16 mouse cellular contexts compared by ENCODE assay signal in the genomic region with DNA sequence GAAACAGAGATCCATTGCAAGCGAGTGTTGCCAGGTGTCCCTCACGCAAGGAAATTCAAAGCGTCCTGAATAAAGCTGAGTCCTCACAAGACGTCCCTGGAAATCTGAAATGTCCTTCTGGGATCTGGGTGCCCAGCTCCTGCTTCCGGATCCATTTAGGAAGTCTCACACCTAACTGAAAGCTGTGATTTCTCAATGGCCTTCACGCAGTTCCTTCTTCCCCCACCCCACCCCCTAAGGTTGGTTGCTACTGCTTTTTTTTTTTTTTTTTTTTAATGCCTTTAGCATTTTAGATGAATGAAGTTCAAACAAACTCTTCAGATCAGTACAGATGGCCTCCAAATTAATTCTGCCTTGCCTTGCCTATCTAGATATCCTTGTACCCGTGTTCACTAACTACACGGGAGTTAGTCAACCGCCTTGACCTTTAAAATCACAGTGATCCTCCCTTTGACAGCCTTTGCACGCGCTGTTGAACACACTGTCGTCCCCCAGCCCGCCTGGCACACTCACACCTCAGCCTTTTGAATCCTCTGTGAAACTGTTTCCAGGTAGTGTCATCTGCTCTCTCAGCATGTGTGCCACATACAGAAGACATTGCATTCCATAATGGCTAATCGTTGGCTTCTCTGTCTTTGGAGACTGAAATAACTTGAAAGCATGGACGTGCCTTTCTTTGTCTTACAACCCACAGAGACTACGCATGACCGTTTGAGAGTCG. TPM values are rescaled to one million over a fixed set of nuclear protein-coding genes. Genes with fewer than 3 reads are reported as not detected.
DNase-seq lines count a peak whose midpoint lies in the region; ATAC-seq and TF ChIP-seq lines count a peak whose summit lies in the region.
"Had no signal": no experiment of that assay in that cellular context is flagged by ENCODE, and none has a peak within 500 bp of the region (broad histone marks: within the 10 kb centered on the region; RNA-seq: fewer than 3 reads in every experiment).

No protein-coding gene starts in this region.

- no peak for TF ChIP-seq CTCF in cerebellum, adult 2 months (IDR thresholded peaks at IDR 0.05; ENCODE audit: borderline replicate concordance, insufficient read depth, low read depth, low read length)

- no peak for TF ChIP-seq POLR2A in cerebellum, adult 2 months (IDR thresholded peaks at IDR 0.05; ENCODE audit: borderline replicate concordance, insufficient read depth, low read length)

- H3K27me3 ChIP-seq in cerebellum, adult 2 months (ENCODE audit: control insufficient read depth, insufficient read depth, low read length), result no peaks in the 10 kb centered on the region
- H3K27me3 ChIP-seq: liver, embryonic 15.5 days; midbrain, embryonic 15.5 days; stomach, embryonic 15.5 days had no signal

- H3K27ac ChIP-seq in cerebellum, adult 2 months (ENCODE audit: insufficient read depth, low read length), result peak overlapping the region; percentile 55
- H3K27ac ChIP-seq: kidney, postnatal 0 days; liver, embryonic 15.5 days; macrophage; midbrain, embryonic 15.5 days; stomach, embryonic 15.5 days had no signal

- no peak overlapping the region for H3K4me3 ChIP-seq in cerebellum, adult 2 months (replicated peaks; ENCODE audit: insufficient read depth, low read depth, low read length)
- H3K4me3 ChIP-seq: liver, embryonic 15.5 days; midbrain, embryonic 15.5 days; stomach, embryonic 15.5 days had no signal

- H3K4me1 ChIP-seq in cerebellum, adult 2 months (ENCODE audit: control insufficient read depth, insufficient read depth, low read length), result peaks cover 11% of the 10 kb centered on the region
- H3K4me1 ChIP-seq: liver, embryonic 15.5 days; midbrain, embryonic 15.5 days; stomach, embryonic 15.5 days had no signal

- DNase-seq in cerebellum, postnatal 4 days (ENCODE audit: low spot score in 2 of 2), result no peak
- DNase-seq in Muller cell, postnatal 12 days (ENCODE audit: inconsistent ontology term), result peak; percentile 21
- DNase-seq in cerebellum, adult 2 months, result peak; percentile 60 to 83
- DNase-seq in urinary bladder, adult 2 months (ENCODE audit: low spot score), result no peak
- no peak for DNase-seq in right cerebral cortex, adult 2 months (ENCODE audit: low spot score in 2 of 2)
- DNase-seq in thymus, postnatal 14 days, result no peak
- DNase-seq: heart, postnatal 14 days; layer of hippocampus, adult 9-11 months had no signal

- ATAC-seq in cerebellum, adult (ENCODE audit: insufficient number of reproducible peaks, low FRiP score, low TSS enrichment), result peak; percentile 93
- peak; percentile 55 for ATAC-seq in granulocyte monocyte progenitor cell, adult 5-6 weeks (replicated peaks; ENCODE audit: poor library complexity, severe bottlenecking)
- ATAC-seq: midbrain, embryonic 15.5 days had no signal

- WGBS in cerebellum, adult 2 months, result 22% methylated on average over 18 of the region's 18 CpGs

RNA-seq across cellular contexts. Expression of a gene that starts 36.6 kb away (rescaled TPM):
- 3.3 and 3.6 TPM in 2 replicates for polyA plus RNA-seq in cerebellum, adult 2 months (2012; rRNA removed)
- not detected in 2 replicates for total RNA-seq in granulocyte monocyte progenitor cell, adult 5-6 weeks (2014; fragmentation: Nextera tagmentation)
- 0.04 and 0.72 TPM in 2 replicates for total RNA-seq in granulocyte monocyte progenitor cell, adult 5-6 weeks (2017)
- 0.70 and 1.0 TPM in 2 replicates for polyA plus RNA-seq in urinary bladder, adult 2 months (2012; rRNA removed)
- polyA plus RNA-seq: small intestine, adult 2 months had no signal

Comparison
In these comparisons a context has a peak if more than half of its experiments do, and no peak if none do; other contexts are left out.
1. DNase-seq: peak in Muller cell, postnatal 12 days (single experiment) and cerebellum, adult 2 months (2 of 2); none in cerebellum, postnatal 4 days (0 of 2), urinary bladder, adult 2 months (single experiment), right cerebral cortex, adult 2 months (0 of 2) and thymus, postnatal 14 days (single experiment).